Mouse (Mus musculus) lung, adult 2 months (tissue): ENCODE data around the gene Zbtb18.

ENCODE experiments used
- CTCF ChIP-seq: fragments of 200-500 bp; IDR thresholded peaks from 2 replicates; pipeline ENCODE4 v1.5.1; 2011; ENCODE audit warnings: mild to moderate bottlenecking, low read length, control low read depth; ENCODE audit not compliant: insufficient read depth
- POLR2A ChIP-seq: fragments of 200-500 bp; IDR thresholded peaks from 2 replicates; pipeline ENCODE4 v1.6.1; 2011; ENCODE audit warnings: low read depth, mild to moderate bottlenecking, control low read depth, low read length, borderline replicate concordance; ENCODE audit errors: extremely low read depth

DNA sequence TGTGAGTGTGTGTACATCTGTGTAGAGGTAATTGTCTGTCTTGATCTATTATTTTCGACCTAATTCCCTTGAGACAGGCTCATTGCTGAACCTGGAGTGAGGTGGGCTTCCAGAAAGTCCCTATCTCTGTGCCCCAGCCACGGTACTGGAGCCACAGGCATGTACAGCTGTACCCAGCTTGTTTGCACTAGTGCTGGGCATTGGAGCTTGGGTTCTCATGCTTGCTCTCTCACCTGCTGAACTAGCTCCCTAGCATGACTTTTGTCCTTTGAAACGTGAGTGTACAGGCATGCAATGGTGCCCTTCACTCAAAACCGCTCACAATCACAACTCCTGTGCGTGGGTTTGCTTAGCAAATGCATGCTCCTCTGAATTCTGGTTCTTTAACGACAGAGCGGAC is 42.1 kb downstream of the Zbtb18 start:
- TF ChIP-seq CTCF = no peak
- no peak for TF ChIP-seq POLR2A
